Mouse (Mus musculus) cortical plate, adult 2 months (tissue): ENCODE results near the gene Bcl10. TPM values are rescaled to one million over a fixed set of nuclear protein-coding genes. Genes with fewer than 3 reads are reported as not detected.

ENCODE experiments used
- H3K27ac ChIP-seq: fragments of 200-500 bp; 2 replicates; pipeline ENCODE4 v1.5.1; 2012; ENCODE audit warnings: low read length, control low read depth, inconsistent platforms; ENCODE audit not compliant: insufficient read depth
- H3K4me1 ChIP-seq: fragments of 200-500 bp; 2 replicates; pipeline ENCODE4 v1.6.1; 2011; ENCODE audit warnings: low read length; ENCODE audit not compliant: control insufficient read depth, insufficient read depth
- H3K4me3 ChIP-seq: fragments of 200-500 bp; 2 replicates; pipeline ENCODE4 v1.5.1; 2011; ENCODE audit warnings: mild to moderate bottlenecking, low read length, control low read depth; ENCODE audit not compliant: insufficient read depth
- CTCF ChIP-seq: fragments of 200-500 bp; IDR thresholded peaks from 2 replicates; pipeline ENCODE4 v1.5.1; 2011; ENCODE audit warnings: mild to moderate bottlenecking, control low read depth, low read length; ENCODE audit not compliant: insufficient read depth; ENCODE audit errors: extremely low read depth
- POLR2A ChIP-seq: fragments of 200-500 bp; IDR thresholded peaks from 2 replicates; pipeline ENCODE4 v1.6.1; 2011; ENCODE audit warnings: mild to moderate bottlenecking, low read length, control low read depth; ENCODE audit not compliant: insufficient read depth; ENCODE audit errors: extremely low read depth
- polyA plus RNA-seq: library from polyadenylated mRNA; depleted of rRNA; stranded (reverse); fragments of >200 nt; gene quantifications from 2 replicates; pipeline ENCODE4 v1.2.3, GENCODE M21; 2012

Bcl10 gene
- polyA plus RNA-seq, 1 experiment: 11.8 TPM

- TF ChIP-seq POLR2A: no peak
- TF ChIP-seq CTCF: no peak
- Histone ChIP-seq H3K27ac (no peak overlapping the region), H3K4me3 (no peak overlapping the region), H3K4me1 (no peaks in the 10 kb centered on the region)
Measured at GRCm38 (mm10) chr3:145947539-145948204, 25.1 kb downstream of the Bcl10 start.

DNA sequence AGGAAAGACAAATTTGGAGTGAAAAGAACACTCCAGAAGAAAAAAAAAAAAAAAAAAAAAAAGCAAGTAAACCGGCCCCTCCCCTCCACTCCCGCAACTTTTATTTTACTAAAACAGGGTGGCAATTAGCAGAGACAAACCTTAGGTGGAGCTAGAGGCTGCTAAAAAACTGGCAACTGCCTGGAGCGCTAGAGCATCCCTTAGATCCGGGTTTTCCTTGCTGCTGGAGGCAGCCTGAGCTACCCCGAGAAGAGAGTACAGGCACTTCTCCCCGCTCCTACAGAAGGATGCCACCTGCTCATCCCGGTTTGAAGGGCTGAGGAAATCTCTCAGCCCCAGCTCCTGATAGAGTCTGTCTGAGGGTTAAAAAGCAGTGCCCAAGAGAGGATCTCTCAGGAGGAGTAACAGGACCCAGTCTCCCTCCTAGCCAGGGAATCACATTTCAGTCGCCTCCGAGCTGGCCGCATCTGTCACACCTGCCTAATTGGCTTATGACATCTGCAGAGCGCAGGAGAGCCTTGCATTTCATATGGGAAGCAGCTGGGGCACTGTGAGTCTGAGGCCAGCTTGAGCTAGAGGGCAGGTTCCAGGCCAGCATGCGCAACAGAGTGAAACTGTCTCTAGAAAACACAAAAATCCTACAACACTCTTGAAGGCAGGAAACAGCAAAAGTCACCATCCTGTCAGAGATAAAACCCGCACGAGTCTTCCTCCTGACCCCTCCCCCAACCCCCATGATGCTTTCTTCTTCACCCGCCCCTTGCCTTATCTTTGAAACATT, 27.6 kb downstream of the Bcl10 start:
- Histone ChIP-seq H3K4me3 (no peak overlapping the region), H3K4me1 (no peaks in the 10 kb centered on the region), H3K27ac (no peak overlapping the region)
- no peak for TF ChIP-seq POLR2A
- peak; percentile 78 for TF ChIP-seq CTCF

- H3K4me1 ChIP-seq: no peaks in the 10 kb centered on the region
- TF ChIP-seq POLR2A (no peak), CTCF (no peak)
- no peak overlapping the region for H3K4me3 ChIP-seq
- H3K27ac ChIP-seq: no peak overlapping the region
Measured at GRCm38 (mm10) chr3:145950815-145951130, 28.2 kb downstream of the Bcl10 start.

GRCm38 (mm10) chr3:145951287-145952165, 28.9 kb downstream of the Bcl10 start:
- no peaks in the 10 kb centered on the region for H3K4me1 ChIP-seq
- no peak overlapping the region for H3K27ac ChIP-seq
- no peak overlapping the region for H3K4me3 ChIP-seq
- TF ChIP-seq CTCF (no peak), POLR2A (no peak)

- no peak overlapping the region for H3K27ac ChIP-seq
Measured at GRCm38 (mm10) chr3:145952945-145953344, 30.3 kb downstream of the Bcl10 start.

DNA sequence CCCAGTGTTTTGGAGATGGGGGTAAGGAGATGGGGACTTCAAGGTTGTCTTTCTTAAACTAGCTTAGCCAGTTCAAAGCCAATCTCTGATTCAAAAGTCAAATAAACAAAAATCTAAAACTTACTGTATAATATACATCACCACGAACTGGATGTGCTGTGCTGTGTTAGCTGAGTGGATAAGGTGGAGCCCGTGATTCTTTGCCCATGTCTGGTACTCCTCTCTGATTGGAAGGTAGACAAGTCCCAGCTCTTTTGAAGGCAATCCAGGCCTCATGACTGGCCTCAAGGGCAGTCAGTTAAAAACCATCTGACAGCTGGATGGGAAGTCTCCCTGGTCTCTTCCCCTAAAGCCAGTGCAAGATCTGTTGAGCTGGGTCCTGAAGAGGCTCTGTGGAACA, 30.8 kb downstream of the Bcl10 start:
- Histone ChIP-seq H3K4me3 (no peak overlapping the region), H3K27ac (no peak overlapping the region), H3K4me1 (no peaks in the 10 kb centered on the region)
- TF ChIP-seq POLR2A (no peak), CTCF (no peak)

More at GRCm38 (mm10) chr3:145952945-145953344, 30.3 kb downstream of the Bcl10 start:
- Histone ChIP-seq H3K4me1 (no peaks in the 10 kb centered on the region), H3K4me3 (no peak overlapping the region)
- TF ChIP-seq POLR2A (no peak), CTCF (no peak)

DNA sequence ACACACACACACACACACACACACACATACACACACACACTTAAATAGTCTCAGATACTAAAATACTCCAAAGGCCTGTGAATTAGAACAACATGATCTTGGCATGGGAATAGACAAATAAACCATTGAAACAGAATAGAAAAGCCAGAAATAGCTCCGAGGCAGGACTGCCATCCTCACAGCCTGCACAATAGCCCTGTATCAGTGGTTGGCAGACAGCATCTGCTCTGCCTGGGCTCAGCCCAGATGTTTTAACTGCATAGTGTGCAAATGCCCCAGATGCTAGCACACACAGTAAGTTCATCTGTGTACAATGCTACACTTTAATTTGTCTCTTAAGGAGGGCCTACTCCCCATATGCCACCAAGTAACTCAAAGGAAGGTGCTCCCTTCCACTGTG, 37.2 kb downstream of the Bcl10 start:
- no peak overlapping the region for H3K4me3 ChIP-seq
- H3K4me1 ChIP-seq: no peaks in the 10 kb centered on the region; the same call in 1 of the 2 replicates
- TF ChIP-seq CTCF (no peak), POLR2A (no peak)
- H3K27ac ChIP-seq: no peak overlapping the region; the same call in 1 of the 2 replicates

GRCm38 (mm10) chr3:145962411-145962810, 39.8 kb downstream of the Bcl10 start:
- no peak overlapping the region for H3K27ac ChIP-seq
- H3K4me3 ChIP-seq: no peak overlapping the region
- H3K4me1 ChIP-seq: no peaks in the 10 kb centered on the region; the same call in 1 of the 2 replicates
- TF ChIP-seq CTCF (no peak), POLR2A (no peak)
